Mouse (Mus musculus): ENCODE measurements around the gene Itgb5.

DNA sequence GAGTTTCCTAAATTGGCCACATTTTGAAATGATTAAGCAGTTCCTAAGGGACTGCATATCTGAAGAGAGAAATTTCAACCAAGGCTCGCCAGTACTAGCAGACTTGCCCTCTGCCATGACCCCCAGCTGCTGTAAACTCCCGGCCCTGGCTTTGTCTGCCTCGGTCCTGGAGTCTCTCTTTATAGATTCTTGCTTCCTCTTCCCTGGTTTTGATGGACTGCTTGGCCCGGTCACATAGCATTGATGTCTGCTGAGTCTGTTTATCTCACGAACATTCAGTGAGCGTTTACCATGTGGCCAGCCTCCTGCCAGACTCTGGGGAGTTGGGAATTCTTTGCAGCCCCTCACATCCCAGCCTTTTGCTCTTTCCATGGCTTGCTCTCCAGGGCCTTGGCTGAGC, 115.3 kb downstream of the Itgb5 start:
- no peak for TF ChIP-seq POLR2A (IDR thresholded peaks at IDR 0.05; ENCODE audit: borderline replicate concordance, low read depth, low read length)
- no peak for TF ChIP-seq CTCF (IDR thresholded peaks at IDR 0.05; ENCODE audit: low read depth, low read length)

Data from bone marrow macrophage, adult 2 months (primary cell).